Mouse (Mus musculus) lung, postnatal 0 days (tissue): ENCODE data around the gene Ptger1. TPM values are rescaled to one million over a fixed set of nuclear protein-coding genes. Genes with fewer than 3 reads are reported as not detected.

ENCODE experiments used
- ATAC-seq: fragments of 200-750 bp; cut with Nextera tagmentation; 2 replicates; pipeline ENCODE4 v1.8.0; 2017; ENCODE audit warnings: moderate library complexity
- DNase-seq: peaks from one replicate; pipeline ENCODE4 v3.0.0-alpha.2; 2016; ENCODE audit warnings: low spot score
- H3K27ac ChIP-seq: fragments of 300-500 bp; sonication (generic); 2 replicates; pipeline ENCODE4 v1.5.1; 2014; ENCODE audit warnings: antibody characterized with exemption, mild to moderate bottlenecking, low read length, mixed read lengths
- H3K27me3 ChIP-seq: fragments of 300-500 bp; sonication (generic); replicated peaks from 2 replicates; pipeline ENCODE4 v1.6.1; 2014; ENCODE audit warnings: low read length, mixed read lengths; ENCODE audit not compliant: insufficient read depth
- H3K36me3 ChIP-seq: fragments of 300-500 bp; sonication (generic); 2 replicates; pipeline ENCODE4 v1.6.1; 2014; ENCODE audit warnings: low read length, mixed read lengths; ENCODE audit not compliant: insufficient read depth
- H3K4me1 ChIP-seq: fragments of 300-500 bp; sonication (generic); 2 replicates; pipeline ENCODE4 v1.6.1; 2014; ENCODE audit warnings: antibody characterized with exemption, low read depth, low read length, mixed read lengths; ENCODE audit not compliant: insufficient read depth
- H3K4me2 ChIP-seq: fragments of 300-500 bp; sonication (generic); replicated peaks from 2 replicates; pipeline ENCODE4 v1.6.1; 2014; ENCODE audit warnings: low read depth, mild to moderate bottlenecking, low read length, moderate library complexity, mixed read lengths
- H3K4me3 ChIP-seq: fragments of 300-500 bp; sonication (generic); 2 replicates; pipeline ENCODE4 v1.5.1; 2014; ENCODE audit warnings: low read depth, low read length
- H3K9ac ChIP-seq: fragments of 300-500 bp; sonication (generic); replicated peaks from 2 replicates; pipeline ENCODE4 v1.6.1; 2014; ENCODE audit warnings: low read depth, mild to moderate bottlenecking
- H3K9me3 ChIP-seq: fragments of 300-500 bp; sonication (generic); 2 replicates; pipeline ENCODE4 v1.6.1; 2016; ENCODE audit warnings: low read length, mixed read lengths
- CTCF ChIP-seq: IDR thresholded peaks from 2 replicates; pipeline ENCODE4 v1.5.1; 2016; ENCODE audit warnings: antibody characterized with exemption, mild to moderate bottlenecking
- EP300 ChIP-seq: IDR thresholded peaks from 2 replicates; pipeline ENCODE4 v1.6.1; 2016; ENCODE audit warnings: antibody characterized with exemption, mild to moderate bottlenecking, control low read depth
- WGBS: fragments of 180-500 bp; shearing (Covaris S2); extraction: QIAGEN DNeasy Blood & Tissue Kit; methylation state at CpG from one replicate; pipeline ENCODE4 v1.1.7; 2014; 5-methylcytosine and 5-hydroxymethylcytosine counted together
- polyA plus RNA-seq: library from polyadenylated mRNA; unstranded; fragments of >200 nt; fragmentation: Nextera tagmentation; extraction: Ambion mirVana; gene quantifications from 2 replicates; pipeline ENCODE4 v1.2.1, GENCODE M21; 2015

The Ptger1 gene
- polyA plus RNA-seq, 1 experiment from 2014 or later, result 1.3 TPM

- peak overlapping the region; percentile 75 for H3K4me2 ChIP-seq
- ATAC-seq, result no peak
- H3K9me3 ChIP-seq, result no peaks in the 10 kb centered on the region
- no peaks in the 10 kb centered on the region for H3K27me3 ChIP-seq
- DNase-seq, result peak; percentile 24
- TF ChIP-seq EP300, result no peak
- no peak for TF ChIP-seq CTCF
- H3K4me1 ChIP-seq, result peaks cover 8% of the 10 kb centered on the region; the same call in 1 of the 2 replicates
- H3K9ac ChIP-seq, result 0 out of 2 replicates have a peak overlapping the region, but pooled peaks have one; percentile 82
- H3K4me3 ChIP-seq, result peak overlapping the region; percentile 95; the same call in 1 of the 2 replicates
- H3K36me3 ChIP-seq, result no peaks in the 10 kb centered on the region
- WGBS, result 14% methylated on average over 10 of the region's 10 CpGs
- peak overlapping the region; percentile 91; the same call in 1 of the 2 replicates for H3K27ac ChIP-seq
Measured at GRCm38 (mm10) chr8:83653662-83654017, 12.8 kb upstream of the Ptger1 start.

GRCm38 (mm10) chr8:83654725-83655124, 11.8 kb upstream of the Ptger1 start:
- WGBS, result 92% methylated on average over 6 of the region's 6 CpGs
- no peak overlapping the region for H3K4me2 ChIP-seq
- ATAC-seq, result no peak

GRCm38 (mm10) chr8:83656043-83656442, 10.4 kb upstream of the Ptger1 start:
- ATAC-seq (no peak), DNase-seq (no peak)
- Histone ChIP-seq H3K9ac (no peak overlapping the region), H3K9me3 (no peaks in the 10 kb centered on the region), H3K4me1 (peaks cover 15% of the 10 kb centered on the region; the same call in 1 of the 2 replicates), H3K4me2 (no peak overlapping the region), H3K27ac (no peak overlapping the region), H3K36me3 (no peaks in the 10 kb centered on the region), H3K27me3 (no peaks in the 10 kb centered on the region), H3K4me3 (no peak overlapping the region)
- WGBS, result 86% methylated on average over 9 of the region's 9 CpGs
- TF ChIP-seq CTCF (no peak), EP300 (no peak)

More at GRCm38 (mm10) chr8:83654725-83655124, 11.8 kb upstream of the Ptger1 start:
- TF ChIP-seq CTCF, result no peak
- no peak for TF ChIP-seq EP300
- Histone ChIP-seq H3K4me3 (no peak overlapping the region), H3K27ac (no peak overlapping the region), H3K9me3 (no peaks in the 10 kb centered on the region), H3K27me3 (no peaks in the 10 kb centered on the region), H3K36me3 (no peaks in the 10 kb centered on the region), H3K9ac (no peak overlapping the region), H3K4me1 (peaks cover 8% of the 10 kb centered on the region; the same call in 1 of the 2 replicates)
- DNase-seq, result no peak

- Histone ChIP-seq H3K36me3 (no peaks in the 10 kb centered on the region), H3K27ac (peak overlapping the region; percentile 17), H3K9ac (no peak overlapping the region), H3K9me3 (no peaks in the 10 kb centered on the region), H3K4me2 (no peak overlapping the region), H3K27me3 (no peaks in the 10 kb centered on the region), H3K4me3 (no peak overlapping the region), H3K4me1 (peaks cover 19% of the 10 kb centered on the region; the same call in 1 of the 2 replicates)
- peak; percentile 81 for DNase-seq
- WGBS, result 59% methylated on average over 13 of the region's 13 CpGs
- TF ChIP-seq CTCF (peak; percentile 67), EP300 (peak; percentile 71; the same call in 1 of the 2 replicates)
- ATAC-seq, result peak; percentile 47
Measured at GRCm38 (mm10) chr8:83656484-83657246, 9.8 kb upstream of the Ptger1 start.

GRCm38 (mm10) chr8:83660545-83660944, 5.9 kb upstream of the Ptger1 start:
- no peak for TF ChIP-seq EP300
- no peak for TF ChIP-seq CTCF
- H3K4me3 ChIP-seq, result no peak overlapping the region
- H3K27ac ChIP-seq, result no peak overlapping the region
- ATAC-seq (no peak), DNase-seq (no peak)
- peak overlapping the region; percentile 43; the same call in 1 of the 2 replicates for H3K4me2 ChIP-seq
- peak overlapping the region; percentile 23; the same call in 1 of the 2 replicates for H3K9ac ChIP-seq
- H3K27me3 ChIP-seq, result no peaks in the 10 kb centered on the region
- H3K9me3 ChIP-seq, result no peaks in the 10 kb centered on the region
- H3K36me3 ChIP-seq, result no peaks in the 10 kb centered on the region
- WGBS, result 18% methylated on average over 8 of the region's 8 CpGs
- peaks cover 21% of the 10 kb centered on the region; the same call in 1 of the 2 replicates for H3K4me1 ChIP-seq

GRCm38 (mm10) chr8:83660995-83661680, 5.3 kb upstream of the Ptger1 start:
- no peaks in the 10 kb centered on the region for H3K36me3 ChIP-seq
- no peaks in the 10 kb centered on the region for H3K27me3 ChIP-seq
- DNase-seq (peak; percentile 72), ATAC-seq (no peak)
- H3K9ac ChIP-seq, result peak overlapping the region; percentile 23; the same call in 1 of the 2 replicates
- peaks cover 21% of the 10 kb centered on the region; the same call in 1 of the 2 replicates for H3K4me1 ChIP-seq
- no peak overlapping the region for H3K4me3 ChIP-seq
- H3K9me3 ChIP-seq, result no peaks in the 10 kb centered on the region
- TF ChIP-seq EP300, result no peak
- no peak for TF ChIP-seq CTCF
- peak overlapping the region; percentile 52; the same call in 1 of the 2 replicates for H3K27ac ChIP-seq
- peak overlapping the region; percentile 43 for H3K4me2 ChIP-seq
- 22% methylated on average over 22 of the region's 22 CpGs for WGBS
